Mouse (Mus musculus) forebrain, embryonic 16.5 days (tissue): Measurements from ENCODE around the gene Olfr73. TPM values are rescaled to one million over a fixed set of nuclear protein-coding genes. Genes with fewer than 3 reads are reported as not detected.
"Not testable (repeated sequence)": the region's sequence is repeated elsewhere in the genome, so short reads cannot be mapped to it uniquely, and the experiment has no call there.

Source experiments
- ATAC-seq: fragments of 200-750 bp; cut with Nextera tagmentation; 2 replicates; pipeline ENCODE4 v1.8.0; 2017; ENCODE audit warnings: mild to moderate bottlenecking, moderate library complexity
- H3K27ac ChIP-seq: fragments of 300-500 bp; sonication (generic); 2 replicates; pipeline ENCODE4 v1.5.1; 2014; ENCODE audit warnings: low read length, control low read depth
- H3K27me3 ChIP-seq: fragments of 300-500 bp; sonication (generic); replicated peaks from 2 replicates; pipeline ENCODE4 v1.6.1; 2014; ENCODE audit warnings: low read length; ENCODE audit not compliant: control insufficient read depth, insufficient read depth
- H3K36me3 ChIP-seq: fragments of 300-500 bp; sonication (generic); 2 replicates; pipeline ENCODE4 v1.6.1; 2014; ENCODE audit not compliant: control insufficient read depth, insufficient read depth
- H3K4me1 ChIP-seq: fragments of 300-500 bp; sonication (generic); replicated peaks from 2 replicates; pipeline ENCODE4 v1.6.1; 2014; ENCODE audit warnings: low read length; ENCODE audit not compliant: control insufficient read depth, insufficient read depth
- H3K4me2 ChIP-seq: fragments of 300-500 bp; sonication (generic); 2 replicates; pipeline ENCODE4 v1.6.1; 2014; ENCODE audit warnings: mild to moderate bottlenecking, low read length, control low read depth
- H3K4me3 ChIP-seq: fragments of 300-500 bp; sonication (generic); replicated peaks from 2 replicates; pipeline ENCODE4 v1.5.1; 2014; ENCODE audit warnings: mild to moderate bottlenecking, low read length, control low read depth
- H3K9ac ChIP-seq: fragments of 300-500 bp; sonication (generic); replicated peaks from 2 replicates; pipeline ENCODE4 v1.6.1; 2014; ENCODE audit warnings: low read depth, low read length, control low read depth
- H3K9me3 ChIP-seq: fragments of 300-500 bp; sonication (generic); 2 replicates; pipeline ENCODE4 v1.6.1; 2016; ENCODE audit warnings: low read length; ENCODE audit not compliant: control insufficient read depth
- WGBS: fragments of 180-500 bp; shearing (Covaris S2); extraction: QIAGEN DNeasy Blood & Tissue Kit; methylation state at CpG from one replicate; pipeline ENCODE4 v1.1.7; 2014; 5-methylcytosine and 5-hydroxymethylcytosine counted together
- polyA plus RNA-seq: library from polyadenylated mRNA; unstranded; fragments of >200 nt; fragmentation: Nextera tagmentation; extraction: Ambion mirVana; gene quantifications from 2 replicates; pipeline ENCODE4 v1.2.1, GENCODE M21; 2015

Olfr73 gene
- not detected in 2 replicates for polyA plus RNA-seq

- no peak within 1 kb of the TSS for H3K4me2 ChIP-seq
- ATAC-seq, result no peak
Observed at GRCm38 (mm10) chr2:88037599-88037998, at the start of gene Olfr73. Olfr73 (minus strand) TSS chr2:88037699.

GRCm38 (mm10) chr2:88071730-88072129 lies 34.2 kb upstream of the Olfr73 start, which contains the start of gene Olfr1163:
Olfr1163 (minus strand) TSS chr2:88071830.
- Histone ChIP-seq H3K4me1 (no peaks in the 10 kb centered on the region), H3K9ac (no peak within 1 kb of the TSS), H3K4me3 (no peak within 1 kb of the TSS), H3K27ac (no peak within 1 kb of the TSS), H3K9me3 (no peaks in the 10 kb centered on the region), H3K27me3 (no peaks in the 10 kb centered on the region), H3K4me2 (no peak within 1 kb of the TSS), H3K36me3 (no peaks in the 10 kb centered on the region)
- ATAC-seq, result no peak

More at GRCm38 (mm10) chr2:88037599-88037998, at the start of gene Olfr73:
- no peak within 1 kb of the TSS for H3K9ac ChIP-seq
- H3K27ac ChIP-seq, result no peak within 1 kb of the TSS
- no peaks in the 10 kb centered on the region for H3K36me3 ChIP-seq
- no peaks in the 10 kb centered on the region for H3K4me1 ChIP-seq
- H3K27me3 ChIP-seq, result no peaks in the 10 kb centered on the region
- H3K4me3 ChIP-seq, result no peak within 1 kb of the TSS
- no peaks in the 10 kb centered on the region for H3K9me3 ChIP-seq

GRCm38 (mm10) chr2:88063587-88063986 lies 26.1 kb upstream of the Olfr73 start:
- Histone ChIP-seq H3K4me3 (no peak overlapping the region), H3K36me3 (no peaks in the 10 kb centered on the region), H3K9ac (no peak overlapping the region), H3K9me3 (no peaks in the 10 kb centered on the region), H3K27ac (no peak overlapping the region), H3K4me1 (no peaks in the 10 kb centered on the region), H3K27me3 (no peaks in the 10 kb centered on the region), H3K4me2 (no peak overlapping the region)
- ATAC-seq, result no peak
- 73% methylated on average over 2 of the region's 2 CpGs for WGBS

- H3K36me3 ChIP-seq, result no peaks in the 10 kb centered on the region
- H3K4me3 ChIP-seq, result no peak within 1 kb of the TSS
- H3K9ac ChIP-seq, result no peak within 1 kb of the TSS
- WGBS, result 76% methylated on average over 1 of the region's 1 CpGs
- no peak within 1 kb of the TSS for H3K27ac ChIP-seq
- no peaks in the 10 kb centered on the region for H3K4me1 ChIP-seq
- H3K9me3 ChIP-seq, result no peaks in the 10 kb centered on the region
- H3K4me2 ChIP-seq, result no peak within 1 kb of the TSS
- ATAC-seq, result no peak
- H3K27me3 ChIP-seq, result no peaks in the 10 kb centered on the region
Observed at GRCm38 (mm10) chr2:88051029-88051428, 13.5 kb upstream of the Olfr73 start, which contains the start of gene Olfr1162. Olfr1162 (minus strand) TSS chr2:88051129.

- not testable (repeated sequence) for H3K4me1 ChIP-seq, H3K27ac ChIP-seq, H3K36me3 ChIP-seq, H3K4me3 ChIP-seq, H3K9ac ChIP-seq, H3K4me2 ChIP-seq, H3K9me3 ChIP-seq, ATAC-seq, H3K27me3 ChIP-seq
- 84% methylated on average over 1 of the region's 1 CpGs for WGBS
Observed at GRCm38 (mm10) chr2:88022474-88022873, 15.0 kb downstream of the Olfr73 start, which contains the start of gene Olfr1161. Olfr1161 (plus strand) TSS chr2:88022774.

GRCm38 (mm10) chr2:88007515-88008318 lies 29.8 kb downstream of the Olfr73 start, which contains the start of gene Olfr1160:
Olfr1160 (minus strand) TSS chr2:88008268.
- no peaks in the 10 kb centered on the region for H3K9me3 ChIP-seq
- no peaks in the 10 kb centered on the region for H3K4me1 ChIP-seq
- no peaks in the 10 kb centered on the region for H3K36me3 ChIP-seq
- no peak within 1 kb of the TSS for H3K27ac ChIP-seq
- no peak within 1 kb of the TSS for H3K4me3 ChIP-seq
- no peak within 1 kb of the TSS for H3K9ac ChIP-seq
- H3K27me3 ChIP-seq, result no peaks in the 10 kb centered on the region
- ATAC-seq, result no peak
- H3K4me2 ChIP-seq, result no peak within 1 kb of the TSS

GRCm38 (mm10) chr2:87989813-87990212 lies 47.7 kb downstream of the Olfr73 start, which contains the start of gene Olfr1158:
Olfr1158 (plus strand) TSS chr2:87990113.
- H3K27ac ChIP-seq, result no peak within 1 kb of the TSS
- H3K4me1 ChIP-seq, result no peaks in the 10 kb centered on the region
- H3K9ac ChIP-seq, result no peak within 1 kb of the TSS
- H3K27me3 ChIP-seq, result no peaks in the 10 kb centered on the region
- ATAC-seq, result no peak
- no peaks in the 10 kb centered on the region for H3K9me3 ChIP-seq
- H3K4me3 ChIP-seq, result no peak within 1 kb of the TSS
- no peak within 1 kb of the TSS for H3K4me2 ChIP-seq
- H3K36me3 ChIP-seq, result no peaks in the 10 kb centered on the region

Other genes starting within 250 kb of the Olfr73 start
- gene Olfr1143, start 237.1 kb downstream of the Olfr73 start, polyA plus RNA-seq, result not detected in 2 replicates
- gene Olfr1145, start 227.9 kb downstream of the Olfr73 start, polyA plus RNA-seq, result not detected in 2 replicates
- not detected in 2 replicates for gene Olfr1148, start 207.2 kb downstream of the Olfr73 start, polyA plus RNA-seq
- not detected in 2 replicates for gene Olfr1150-ps1, start 193.7 kb downstream of the Olfr73 start, polyA plus RNA-seq
- not detected in 2 replicates for gene Olfr1151, start 181.8 kb downstream of the Olfr73 start, polyA plus RNA-seq
- gene Olfr1152, start 171.2 kb downstream of the Olfr73 start, polyA plus RNA-seq, result not detected in 2 replicates
- gene Olfr1153, start 142.7 kb downstream of the Olfr73 start, polyA plus RNA-seq, result not detected in 2 replicates
- not detected in 2 replicates for gene Olfr1154, start 132.5 kb downstream of the Olfr73 start, polyA plus RNA-seq
- gene Olfr1155, start 92.6 kb downstream of the Olfr73 start, polyA plus RNA-seq, result not detected in 2 replicates
- gene Olfr1156, start 84.6 kb downstream of the Olfr73 start, polyA plus RNA-seq, result not detected in 2 replicates
- gene Olfr1157, start 69.4 kb downstream of the Olfr73 start, polyA plus RNA-seq, result not detected in 2 replicates
- not detected in 2 replicates for gene Olfr74, start 63.0 kb downstream of the Olfr73 start, polyA plus RNA-seq
- gene Olfr1158, start 47.6 kb downstream of the Olfr73 start, polyA plus RNA-seq, result not detected in 2 replicates
- not detected in 2 replicates for gene Olfr1160, start 29.4 kb downstream of the Olfr73 start, polyA plus RNA-seq
- gene Olfr1161, start 14.9 kb downstream of the Olfr73 start, polyA plus RNA-seq, result not detected in 2 replicates
- not detected in 2 replicates for gene Olfr1162, start 13.4 kb upstream of the Olfr73 start, polyA plus RNA-seq
- not detected in 2 replicates for gene Olfr1163, start 34.1 kb upstream of the Olfr73 start, polyA plus RNA-seq
- gene Olfr1164, start 56.3 kb upstream of the Olfr73 start, polyA plus RNA-seq, result not detected in 2 replicates
- gene Olfr1166, start 90.6 kb upstream of the Olfr73 start, polyA plus RNA-seq, result not detected in 2 replicates
- gene Olfr1167, start 117.5 kb upstream of the Olfr73 start, polyA plus RNA-seq, result not detected in 2 replicates
- gene Olfr1168, start 144.2 kb upstream of the Olfr73 start, polyA plus RNA-seq, result not detected in 2 replicates
- not detected in 2 replicates for gene Olfr1170, start 190.6 kb upstream of the Olfr73 start, polyA plus RNA-seq
- gene Olfr1173, start 242.2 kb upstream of the Olfr73 start, polyA plus RNA-seq, result not detected in 2 replicates